Mouse (Mus musculus) myocyte (in vitro differentiated cells): Measurements from ENCODE around the gene Bola2. TPM values are rescaled to one million over a fixed set of nuclear protein-coding genes. Genes with fewer than 3 reads are reported as not detected.
"Not testable (repeated sequence)": the region's sequence is repeated elsewhere in the genome, so short reads cannot be mapped to it uniquely, and the experiment has no call there.

Experiments used
- H3K27me3 ChIP-seq: one replicate; pipeline ENCODE4 v1.6.1; 2011; ENCODE audit not compliant: control insufficient read depth, insufficient read depth, insufficient read length
- H3K36me3 ChIP-seq: one replicate; pipeline ENCODE4 v1.6.1; 2011; ENCODE audit not compliant: control insufficient read depth, insufficient read depth
- H3K4me2 ChIP-seq: one replicate; pipeline ENCODE4 v1.6.1; 2011; ENCODE audit warnings: low read depth, control low read depth
- H3K4me3 ChIP-seq: one replicate; pipeline ENCODE4 v1.5.1; 2011; ENCODE audit warnings: mild to moderate bottlenecking, control low read depth, moderate library complexity
- H3K79me2 ChIP-seq: one replicate; pipeline ENCODE4 v1.6.1; 2011; ENCODE audit not compliant: control insufficient read depth, insufficient read depth
- H3ac ChIP-seq: one replicate; pipeline ENCODE4 v1.6.1; 2011; ENCODE audit not compliant: control insufficient read depth, insufficient read length
- CEBPB ChIP-seq: IDR thresholded peaks from 2 replicates; pipeline ENCODE4 v1.6.1; 2011; ENCODE audit warnings: mild to moderate bottlenecking, moderate library complexity; ENCODE audit not compliant: poor library complexity, insufficient read depth, severe bottlenecking
- E2F4 ChIP-seq: IDR thresholded peaks from one replicate; pipeline ENCODE4 v1.6.1; 2011; ENCODE audit warnings: mild to moderate bottlenecking, control low read depth, moderate library complexity; ENCODE audit not compliant: insufficient read depth
- MAX ChIP-seq: IDR thresholded peaks from one replicate; pipeline ENCODE4 v1.6.1; 2011; ENCODE audit warnings: low read depth, mild to moderate bottlenecking, control low read depth
- MYOD1 ChIP-seq, 3 experiments: IDR thresholded peaks; one replicate each; pipeline ENCODE4 v1.6.1; 2011; ENCODE audit warnings: control low read depth in 2 of 3, low read depth in 2 of 3, mild to moderate bottlenecking in 2 of 3, moderate library complexity in 1 of 3; ENCODE audit not compliant: insufficient read length in 2 of 3, control insufficient read depth in 1 of 3
- MYOG ChIP-seq, 3 experiments: IDR thresholded peaks; one replicate each; pipeline ENCODE4 v1.6.1; 2011; ENCODE audit warnings: control low read depth in 2 of 3, low read depth in 2 of 3, mild to moderate bottlenecking in 2 of 3; ENCODE audit not compliant: insufficient read length in 2 of 3, control insufficient read depth in 1 of 3, insufficient read depth in 1 of 3
- POLR2A ChIP-seq: IDR thresholded peaks from one replicate; pipeline ENCODE4 v1.6.1; 2011; ENCODE audit warnings: low read depth, mild to moderate bottlenecking, control low read depth, moderate library complexity; ENCODE audit not compliant: insufficient read length
- POLR2AphosphoS2 ChIP-seq: IDR thresholded peaks from one replicate; pipeline ENCODE4 v1.6.1; 2011; ENCODE audit warnings: low read depth, control low read depth; ENCODE audit not compliant: insufficient read length
- REST ChIP-seq: IDR thresholded peaks from one replicate; pipeline ENCODE4 v1.6.1; 2011; ENCODE audit warnings: mild to moderate bottlenecking, control low read depth, moderate library complexity; ENCODE audit not compliant: insufficient read depth, insufficient read length
- SRF ChIP-seq: IDR thresholded peaks from one replicate; pipeline ENCODE4 v1.6.1; 2011; ENCODE audit warnings: low read depth; ENCODE audit not compliant: control insufficient read depth, insufficient read length
- TCF12 ChIP-seq: IDR thresholded peaks from one replicate; pipeline ENCODE4 v1.6.1; 2011; ENCODE audit warnings: mild to moderate bottlenecking, control low read depth; ENCODE audit not compliant: poor library complexity, insufficient read depth, severe bottlenecking
- TCF3 ChIP-seq: IDR thresholded peaks from one replicate; pipeline ENCODE4 v1.6.1; 2011; ENCODE audit warnings: low read depth, control low read depth; ENCODE audit not compliant: insufficient read length
- USF1 ChIP-seq: IDR thresholded peaks from one replicate; pipeline ENCODE4 v1.6.1; 2011; ENCODE audit warnings: low read depth, mild to moderate bottlenecking, control low read depth, moderate library complexity
- polyA plus RNA-seq: library from polyadenylated mRNA; unstranded; fragments of >200 nt; fragmentation: generic; extraction: Trizol; gene quantifications from one replicate; pipeline ENCODE4 v1.2.1, GENCODE M21; 2012; ENCODE audit warnings: missing spikeins

Gene Bola2
- polyA plus RNA-seq, 1 experiment, result 79.7 TPM

GRCm38 (mm10) chr7:126725077-126725476 is 29.9 kb downstream of the Bola2 start:
- Histone ChIP-seq H3K36me3 (no peaks in the 10 kb centered on the region), H3ac (no peak overlapping the region), H3K27me3 (no peaks in the 10 kb centered on the region), H3K4me3 (no peak overlapping the region), H3K4me2 (no peak overlapping the region), H3K79me2 (no peaks in the 10 kb centered on the region)
- TF ChIP-seq USF1, result no peak
- TF ChIP-seq E2F4, result no peak
- no peak for TF ChIP-seq MAX
- no peak for TF ChIP-seq MYOG (IDR thresholded peaks at IDR 0.05; ENCODE audit: control insufficient read depth in 1 of 3, insufficient read depth in 1 of 3, insufficient read length in 2 of 3, low read depth in 2 of 3)
- no peak for TF ChIP-seq POLR2A
- no peak for TF ChIP-seq POLR2AphosphoS2
- no peak for TF ChIP-seq REST
- TF ChIP-seq TCF3, result no peak
- no peak for TF ChIP-seq TCF12
- no peak for TF ChIP-seq CEBPB
- TF ChIP-seq SRF, result no peak
- no peak for TF ChIP-seq MYOD1 (IDR thresholded peaks at IDR 0.05; ENCODE audit: control insufficient read depth in 1 of 3, insufficient read length in 2 of 3, low read depth in 2 of 3)

DNA sequence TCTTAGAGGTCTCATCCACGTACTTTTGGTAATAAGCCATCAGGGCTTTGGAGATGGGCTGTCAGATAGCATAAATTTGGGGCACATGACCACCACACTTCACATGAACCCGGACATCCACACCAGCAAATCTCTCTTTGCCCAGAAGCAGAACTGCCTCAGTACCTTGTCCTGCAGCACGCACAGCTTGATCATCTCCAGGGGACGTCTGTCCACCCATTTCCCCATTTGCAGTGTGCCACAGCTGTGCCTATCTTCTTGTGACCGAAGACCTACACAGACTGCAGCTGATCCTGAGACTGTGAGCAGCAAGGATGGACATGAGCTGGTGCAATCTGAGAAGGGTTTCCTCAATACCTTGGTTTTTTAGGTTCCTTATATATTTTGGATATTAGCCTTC is 30.5 kb downstream of the Bola2 start:
- H3ac ChIP-seq, result no peak overlapping the region
- no peak for TF ChIP-seq MAX
- no peak for TF ChIP-seq MYOD1 (IDR thresholded peaks at IDR 0.05; ENCODE audit: control insufficient read depth in 1 of 3, insufficient read length in 2 of 3, low read depth in 2 of 3)
- TF ChIP-seq POLR2AphosphoS2, result no peak
- TF ChIP-seq SRF, result no peak
- TF ChIP-seq CEBPB, result no peak
- no peak for TF ChIP-seq REST
- no peak for TF ChIP-seq E2F4
- TF ChIP-seq TCF3, result no peak
- no peak for TF ChIP-seq POLR2A
- no peak overlapping the region for H3K4me2 ChIP-seq
- H3K36me3 ChIP-seq, result no peaks in the 10 kb centered on the region
- no peak overlapping the region for H3K4me3 ChIP-seq
- no peaks in the 10 kb centered on the region for H3K79me2 ChIP-seq
- H3K27me3 ChIP-seq, result peaks cover 2% of the 10 kb centered on the region

- H3K79me2 ChIP-seq, H3K4me3 ChIP-seq, H3ac ChIP-seq, H3K36me3 ChIP-seq, H3K4me2 ChIP-seq: not testable (repeated sequence)
- H3K27me3 ChIP-seq, result peaks cover 12% of the 10 kb centered on the region
Measured at GRCm38 (mm10) chr7:126730256-126730789, 35.1 kb downstream of the Bola2 start.

GRCm38 (mm10) chr7:126736122-126736521 is 40.9 kb downstream of the Bola2 start:
- Histone ChIP-seq H3ac (no peak overlapping the region), H3K36me3 (no peaks in the 10 kb centered on the region)

DNA sequence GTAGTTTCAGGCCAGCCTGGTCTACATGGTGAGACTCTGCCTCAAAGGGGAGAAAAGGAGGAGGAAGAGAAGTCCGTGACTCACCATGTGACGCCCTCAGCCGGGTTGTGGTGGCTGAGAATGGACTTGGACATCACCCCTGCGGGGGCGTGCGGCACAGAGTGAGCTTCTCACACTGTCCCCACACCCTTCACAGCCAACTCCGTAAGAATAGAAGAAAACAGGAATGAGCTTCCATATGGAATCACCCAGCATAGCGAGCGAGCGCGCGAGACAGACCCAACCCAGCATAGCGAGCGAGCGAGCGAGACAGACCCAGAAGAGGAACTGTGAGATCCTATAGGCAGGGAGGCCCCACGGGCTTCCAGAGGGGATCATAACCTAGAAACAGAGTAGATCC is 44.4 kb downstream of the Bola2 start:
- TF ChIP-seq TCF3 (no peak), MAX (no peak), REST (no peak), SRF (no peak), POLR2A (no peak), MYOG (IDR thresholded peaks at IDR 0.05; ENCODE audit: control insufficient read depth in 1 of 3, insufficient read depth in 1 of 3, insufficient read length in 2 of 3, low read depth in 2 of 3) (no peak), E2F4 (no peak), TCF12 (no peak), POLR2AphosphoS2 (no peak), USF1 (no peak), CEBPB (no peak), MYOD1 (IDR thresholded peaks at IDR 0.05; ENCODE audit: control insufficient read depth in 1 of 3, insufficient read length in 2 of 3, low read depth in 2 of 3) (no peak)

More at GRCm38 (mm10) chr7:126736122-126736521, 40.9 kb downstream of the Bola2 start:
- Histone ChIP-seq H3K4me2 (no peak overlapping the region), H3K79me2 (no peaks in the 10 kb centered on the region), H3K4me3 (no peak overlapping the region), H3K27me3 (peaks cover 6% of the 10 kb centered on the region)
- no peak for TF ChIP-seq E2F4
- no peak for TF ChIP-seq USF1
- no peak for TF ChIP-seq REST
- TF ChIP-seq POLR2AphosphoS2, result no peak
- no peak for TF ChIP-seq MAX

More for the DNA sequence above, 44.4 kb downstream of the Bola2 start:
- H3K27me3 ChIP-seq, result no peaks in the 10 kb centered on the region
- H3K4me3 ChIP-seq, result no peak overlapping the region
- no peaks in the 10 kb centered on the region for H3K36me3 ChIP-seq
- H3K4me2 ChIP-seq, result no peak overlapping the region
- no peaks in the 10 kb centered on the region for H3K79me2 ChIP-seq
- no peak overlapping the region for H3ac ChIP-seq
